Mouse (Mus musculus) neural tube, embryonic 11.5 days (tissue): ENCODE measurements around the gene Shld2. TPM values are rescaled to one million over a fixed set of nuclear protein-coding genes. Genes with fewer than 3 reads are reported as not detected.

ENCODE experiments used
- ATAC-seq: fragments of 200-750 bp; cut with Nextera tagmentation; 2 replicates; pipeline ENCODE4 v1.8.0; 2017; ENCODE audit warnings: moderate number of reproducible peaks, mild to moderate bottlenecking, moderate TSS enrichment, moderate library complexity; ENCODE audit not compliant: insufficient read depth, low FRiP score, low TSS enrichment
- DNase-seq: peaks from one replicate; pipeline ENCODE4 v3.0.0-alpha.2; 2015; ENCODE audit warnings: low spot score
- H3K27ac ChIP-seq: fragments of 300-500 bp; sonication (generic); 2 replicates; pipeline ENCODE4 v1.5.1; 2014; ENCODE audit warnings: low read depth, mild to moderate bottlenecking, low read length
- H3K27me3 ChIP-seq: fragments of 300-500 bp; sonication (generic); 2 replicates; pipeline ENCODE4 v1.6.1; 2014; ENCODE audit warnings: mild to moderate bottlenecking, low read length, mixed read lengths; ENCODE audit not compliant: control insufficient read depth, insufficient read depth
- H3K36me3 ChIP-seq: fragments of 300-500 bp; sonication (generic); 2 replicates; pipeline ENCODE4 v1.6.1; 2014; ENCODE audit warnings: mild to moderate bottlenecking, low read length, moderate library complexity, mixed read lengths; ENCODE audit not compliant: control insufficient read depth, insufficient read depth
- H3K4me1 ChIP-seq: fragments of 300-500 bp; sonication (generic); 2 replicates; pipeline ENCODE4 v1.6.1; 2014; ENCODE audit warnings: low read length, mixed read lengths; ENCODE audit not compliant: control insufficient read depth, insufficient read depth
- H3K4me2 ChIP-seq: fragments of 300-500 bp; sonication (generic); 2 replicates; pipeline ENCODE4 v1.6.1; 2014; ENCODE audit warnings: low read depth, mild to moderate bottlenecking, moderate library complexity
- H3K4me3 ChIP-seq: fragments of 300-500 bp; sonication (generic); 2 replicates; pipeline ENCODE4 v1.5.1; 2014; ENCODE audit warnings: low read depth, low read length
- H3K9ac ChIP-seq: fragments of 300-500 bp; sonication (generic); 2 replicates; pipeline ENCODE4 v1.6.1; 2014; ENCODE audit warnings: mild to moderate bottlenecking, low read length
- H3K9me3 ChIP-seq: fragments of 300-500 bp; sonication (generic); 2 replicates; pipeline ENCODE4 v1.6.1; 2016; ENCODE audit warnings: low read length; ENCODE audit not compliant: control insufficient read depth
- WGBS: fragments of 180-500 bp; shearing (Covaris S2); extraction: QIAGEN DNeasy Blood & Tissue Kit; methylation state at CpG from one replicate; pipeline ENCODE4 v1.1.7; 2014; 5-methylcytosine and 5-hydroxymethylcytosine counted together
- polyA plus RNA-seq: library from polyadenylated mRNA; unstranded; fragments of >200 nt; fragmentation: Nextera tagmentation; extraction: Ambion mirVana; gene quantifications from 2 replicates; pipeline ENCODE4 v1.2.1, GENCODE M21; 2014

Gene Shld2
- 7.7 and 8.8 TPM in 2 replicates for polyA plus RNA-seq

- under 1% methylated on average over 69 of the region's 100 CpGs for WGBS
- peak; percentile 97 for ATAC-seq
Measured at GRCm38 (mm10) chr14:34310234-34310965, at the start of gene Shld2, which contains the start of gene Glud1. TSS of gene Shld2 (minus strand) at chr14:34310493. TSS of gene Glud1 (plus strand) at chr14:34310727.

GRCm38 (mm10) chr14:34359676-34360244 is 49.5 kb upstream of the Shld2 start:
- Histone ChIP-seq H3K27me3 (no peaks in the 10 kb centered on the region), H3K4me1 (0 out of 2 replicates have a peak, but pooled peaks cover 2% of the 10 kb centered on the region), H3K4me2 (no peak overlapping the region), H3K9ac (no peak overlapping the region), H3K36me3 (no peaks in the 10 kb centered on the region), H3K9me3 (no peaks in the 10 kb centered on the region), H3K27ac (no peak overlapping the region), H3K4me3 (no peak overlapping the region)
- DNase-seq (no peak), ATAC-seq (no peak)
- 50% methylated on average over 5 of the region's 5 CpGs for WGBS

More at GRCm38 (mm10) chr14:34310234-34310965, at the start of gene Shld2, which contains the start of gene Glud1:
- H3K4me3 ChIP-seq, result peak within 1 kb of the TSS; percentile 89
- H3K9ac ChIP-seq, result peak within 1 kb of the TSS; percentile 95
- peak within 1 kb of the TSS; percentile 69 for H3K4me2 ChIP-seq
- H3K27ac ChIP-seq, result peak within 1 kb of the TSS; percentile 96
- peak; percentile 97 for DNase-seq
- H3K27me3 ChIP-seq, result no peaks in the 10 kb centered on the region
- no peaks in the 10 kb centered on the region for H3K9me3 ChIP-seq
- H3K4me1 ChIP-seq, result peaks cover 13% of the 10 kb centered on the region; the same call in 1 of the 2 replicates
- H3K36me3 ChIP-seq, result no peaks in the 10 kb centered on the region

- no peak overlapping the region for H3K4me3 ChIP-seq
- H3K4me1 ChIP-seq, result no peaks in the 10 kb centered on the region
- no peaks in the 10 kb centered on the region for H3K27me3 ChIP-seq
- H3K4me2 ChIP-seq, result no peak overlapping the region
- no peak overlapping the region for H3K27ac ChIP-seq
- H3K9ac ChIP-seq, result no peak overlapping the region
- DNase-seq, result no peak
- H3K36me3 ChIP-seq, result no peaks in the 10 kb centered on the region
- 86% methylated on average over 7 of the region's 7 CpGs for WGBS
- no peak for ATAC-seq
- H3K9me3 ChIP-seq, result no peaks in the 10 kb centered on the region
Measured at GRCm38 (mm10) chr14:34357671-34358455, 47.6 kb upstream of the Shld2 start.

GRCm38 (mm10) chr14:34355301-34355700 is 45.0 kb upstream of the Shld2 start, which contains the start of gene Fam25c:
TSS of gene Fam25c (minus strand) at chr14:34355433.
- Histone ChIP-seq H3K27me3 (no peaks in the 10 kb centered on the region), H3K36me3 (no peaks in the 10 kb centered on the region), H3K4me3 (no peak within 1 kb of the TSS), H3K4me2 (no peak within 1 kb of the TSS), H3K9ac (no peak within 1 kb of the TSS), H3K4me1 (no peaks in the 10 kb centered on the region), H3K27ac (no peak within 1 kb of the TSS), H3K9me3 (no peaks in the 10 kb centered on the region)
- DNase-seq, result no peak
- no peak for ATAC-seq
- WGBS, result 81% methylated on average over 6 of the region's 6 CpGs

GRCm38 (mm10) chr14:34354456-34354855 is 44.2 kb upstream of the Shld2 start:
- Histone ChIP-seq H3K36me3 (no peaks in the 10 kb centered on the region), H3K27ac (no peak overlapping the region), H3K9ac (no peak overlapping the region), H3K4me2 (no peak overlapping the region), H3K27me3 (no peaks in the 10 kb centered on the region), H3K9me3 (no peaks in the 10 kb centered on the region), H3K4me1 (no peaks in the 10 kb centered on the region), H3K4me3 (no peak overlapping the region)
- WGBS, result 87% methylated on average over 4 of the region's 4 CpGs
- ATAC-seq, result no peak
- no peak for DNase-seq

- H3K9ac ChIP-seq, result no peak overlapping the region
Measured at GRCm38 (mm10) chr14:34353326-34353725, 43.0 kb upstream of the Shld2 start.

GRCm38 (mm10) chr14:34352523-34352922 is 42.2 kb upstream of the Shld2 start:
- Histone ChIP-seq H3K9me3 (no peaks in the 10 kb centered on the region), H3K4me2 (no peak overlapping the region), H3K4me3 (no peak overlapping the region), H3K27ac (no peak overlapping the region), H3K4me1 (no peaks in the 10 kb centered on the region), H3K36me3 (no peaks in the 10 kb centered on the region), H3K9ac (no peak overlapping the region), H3K27me3 (no peaks in the 10 kb centered on the region)
- DNase-seq (peak; percentile 1), ATAC-seq (no peak)
- WGBS, result 72% methylated on average over 6 of the region's 6 CpGs

More at GRCm38 (mm10) chr14:34353326-34353725, 43.0 kb upstream of the Shld2 start:
- H3K27me3 ChIP-seq, result no peaks in the 10 kb centered on the region
- no peaks in the 10 kb centered on the region for H3K4me1 ChIP-seq
- DNase-seq, result no peak
- no peak overlapping the region for H3K4me3 ChIP-seq
- H3K4me2 ChIP-seq, result no peak overlapping the region
- H3K36me3 ChIP-seq, result no peaks in the 10 kb centered on the region
- no peak overlapping the region for H3K27ac ChIP-seq
- ATAC-seq, result no peak
- H3K9me3 ChIP-seq, result no peaks in the 10 kb centered on the region
- WGBS, result 95% methylated on average over 3 of the region's 3 CpGs

- no peaks in the 10 kb centered on the region for H3K36me3 ChIP-seq
- no peak overlapping the region for H3K9ac ChIP-seq
- ATAC-seq, result no peak
- no peak overlapping the region for H3K4me3 ChIP-seq
- no peak overlapping the region for H3K4me2 ChIP-seq
- no peaks in the 10 kb centered on the region for H3K4me1 ChIP-seq
- no peaks in the 10 kb centered on the region for H3K9me3 ChIP-seq
- DNase-seq, result peak; percentile 3
- H3K27me3 ChIP-seq, result no peaks in the 10 kb centered on the region
- no peak overlapping the region for H3K27ac ChIP-seq
- WGBS, result 67% methylated on average over 3 of the region's 3 CpGs
Measured at GRCm38 (mm10) chr14:34351660-34352059, 41.4 kb upstream of the Shld2 start.
